Mouse (Mus musculus) thymus, adult 2 months (tissue): ENCODE results near the gene Gm11011. TPM values are rescaled to one million over a fixed set of nuclear protein-coding genes. Genes with fewer than 3 reads are reported as not detected.

Experiments used
- DNase-seq: peaks from one replicate; pipeline ENCODE4 v3.0.0; 2021
- H3K27ac ChIP-seq: fragments of 200-500 bp; 2 replicates; pipeline ENCODE4 v1.5.1; 2012; ENCODE audit warnings: low read length, control low read depth; ENCODE audit not compliant: control insufficient read depth, insufficient read depth
- H3K27me3 ChIP-seq: fragments of 200-500 bp; 2 replicates; pipeline ENCODE4 v1.6.1; 2012; ENCODE audit warnings: mild to moderate bottlenecking, low read length, moderate library complexity, mixed read lengths; ENCODE audit not compliant: control insufficient read depth, insufficient read depth
- H3K36me3 ChIP-seq: fragments of 200-500 bp; 2 replicates; pipeline ENCODE4 v1.6.1; 2012; ENCODE audit warnings: mild to moderate bottlenecking, low read length, moderate library complexity; ENCODE audit not compliant: control insufficient read depth, insufficient read depth
- H3K4me1 ChIP-seq: fragments of 200-500 bp; replicated peaks from 2 replicates; pipeline ENCODE4 v1.6.1; 2012; ENCODE audit warnings: low read length; ENCODE audit not compliant: control insufficient read depth, insufficient read depth
- H3K4me3 ChIP-seq: fragments of 200-500 bp; 2 replicates; pipeline ENCODE4 v1.5.1; 2012; ENCODE audit warnings: mild to moderate bottlenecking, low read length, control low read depth, moderate library complexity; ENCODE audit not compliant: control insufficient read depth, insufficient read depth
- CTCF ChIP-seq: fragments of 200-500 bp; IDR thresholded peaks from 2 replicates; pipeline ENCODE4 v1.5.1; 2012; ENCODE audit warnings: mild to moderate bottlenecking, control low read depth, low read length, moderate library complexity, borderline replicate concordance; ENCODE audit not compliant: control insufficient read depth, poor library complexity, insufficient read depth; ENCODE audit errors: extremely low read depth
- POLR2A ChIP-seq: fragments of 200-500 bp; IDR thresholded peaks from 2 replicates; pipeline ENCODE4 v1.6.1; 2012; ENCODE audit warnings: mild to moderate bottlenecking, low read length, control low read depth, moderate library complexity; ENCODE audit not compliant: control insufficient read depth, poor library complexity, insufficient read depth; ENCODE audit errors: extremely low read depth
- WGBS: fragments of 180-500 bp; shearing (Covaris S2); methylation state at CpG from one replicate; pipeline ENCODE4 v1.1.7; 2018; 5-methylcytosine and 5-hydroxymethylcytosine counted together
- polyA plus RNA-seq: library from polyadenylated mRNA; depleted of rRNA; stranded (reverse); fragments of >200 nt; gene quantifications from 2 replicates; pipeline ENCODE4 v1.2.3, GENCODE M21; 2012

The Gm11011 gene
- polyA plus RNA-seq, 1 experiment: not detected

DNA sequence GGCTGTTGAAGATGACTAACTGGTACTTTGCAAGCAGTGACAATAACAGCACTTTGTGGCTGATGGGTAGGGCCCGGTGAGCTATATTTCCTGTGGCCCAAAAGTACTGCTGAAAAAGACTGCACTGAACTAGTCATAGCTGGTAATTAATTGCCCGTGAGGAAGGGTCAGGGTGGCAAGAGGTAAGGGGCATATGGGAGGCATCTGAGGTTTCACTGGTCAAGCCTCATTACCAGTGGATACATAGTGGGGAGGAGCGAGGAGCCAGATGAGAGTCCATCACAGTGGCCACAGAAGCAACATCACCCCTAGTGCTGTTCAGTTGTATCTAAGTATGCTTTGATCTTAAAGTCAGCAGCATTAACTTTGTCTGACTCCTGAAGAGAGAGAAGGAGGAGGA, 42.5 kb upstream of the Gm11011 start:
- Histone ChIP-seq H3K27ac (no peak overlapping the region), H3K36me3 (no peaks in the 10 kb centered on the region), H3K4me1 (peaks cover 14% of the 10 kb centered on the region), H3K27me3 (no peaks in the 10 kb centered on the region; the same call in 1 of the 2 replicates), H3K4me3 (no peak overlapping the region)
- 96% methylated on average over 3 of the region's 3 CpGs for WGBS
- TF ChIP-seq POLR2A (no peak), CTCF (no peak)
- DNase-seq: no peak

DNA sequence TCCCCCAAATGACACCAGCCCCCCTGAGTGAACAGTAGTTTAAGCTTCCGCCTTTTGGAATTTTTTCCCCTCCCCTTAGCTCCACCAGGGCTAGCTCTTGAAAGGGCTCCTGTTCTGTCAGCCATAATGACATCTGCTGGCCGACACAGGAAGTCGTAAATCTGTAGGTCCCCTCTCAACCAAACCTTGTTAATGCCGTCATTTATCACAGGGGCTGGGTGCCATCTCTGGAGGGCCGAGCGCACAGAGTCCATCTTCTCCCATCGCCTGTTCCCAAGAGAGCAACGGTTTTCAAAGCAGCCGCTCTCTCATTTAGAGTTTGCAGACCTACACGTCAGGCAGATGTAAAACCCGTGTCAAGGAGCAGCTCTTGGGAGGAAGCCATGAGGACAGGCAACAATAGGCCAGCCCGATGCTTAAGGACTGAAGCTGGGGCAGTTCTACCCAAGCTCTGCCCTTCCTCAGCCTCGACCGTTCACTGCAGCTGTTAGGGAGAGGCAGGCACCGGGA, 33.7 kb upstream of the Gm11011 start:
- Histone ChIP-seq H3K36me3 (no peaks in the 10 kb centered on the region), H3K4me1 (no peaks in the 10 kb centered on the region), H3K27ac (no peak overlapping the region), H3K4me3 (no peak overlapping the region), H3K27me3 (no peaks in the 10 kb centered on the region)
- no peak for TF ChIP-seq CTCF
- no peak for TF ChIP-seq POLR2A
- no peak for DNase-seq
- 47% methylated on average over 15 of the region's 15 CpGs for WGBS

DNA sequence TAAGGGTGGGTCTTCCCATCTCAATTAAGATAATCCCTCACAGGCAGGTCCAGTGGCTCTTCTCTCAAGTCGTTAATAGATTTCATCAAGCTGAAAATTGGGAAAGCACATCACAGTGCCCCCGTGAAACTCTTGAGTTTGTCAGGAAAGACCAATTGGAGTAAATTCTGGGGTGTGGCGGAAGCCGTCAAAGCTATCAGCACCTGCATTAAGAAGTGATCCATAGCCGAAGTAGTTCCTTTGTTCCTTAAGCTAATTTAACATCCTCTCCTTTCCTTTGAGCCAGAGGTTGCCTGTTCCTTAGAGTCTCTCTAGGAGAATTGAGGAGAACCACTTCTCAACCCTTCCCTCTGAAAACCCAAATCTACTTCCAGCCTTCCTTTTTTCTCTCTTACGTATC, 28.5 kb upstream of the Gm11011 start:
- no peaks in the 10 kb centered on the region for H3K4me1 ChIP-seq
- H3K4me3 ChIP-seq: no peak overlapping the region
- WGBS: 97% methylated on average over 6 of the region's 6 CpGs
- no peak for TF ChIP-seq CTCF
- TF ChIP-seq POLR2A: no peak
- H3K27me3 ChIP-seq: no peaks in the 10 kb centered on the region
- no peaks in the 10 kb centered on the region for H3K36me3 ChIP-seq
- H3K27ac ChIP-seq: no peak overlapping the region
- DNase-seq: no peak

DNA sequence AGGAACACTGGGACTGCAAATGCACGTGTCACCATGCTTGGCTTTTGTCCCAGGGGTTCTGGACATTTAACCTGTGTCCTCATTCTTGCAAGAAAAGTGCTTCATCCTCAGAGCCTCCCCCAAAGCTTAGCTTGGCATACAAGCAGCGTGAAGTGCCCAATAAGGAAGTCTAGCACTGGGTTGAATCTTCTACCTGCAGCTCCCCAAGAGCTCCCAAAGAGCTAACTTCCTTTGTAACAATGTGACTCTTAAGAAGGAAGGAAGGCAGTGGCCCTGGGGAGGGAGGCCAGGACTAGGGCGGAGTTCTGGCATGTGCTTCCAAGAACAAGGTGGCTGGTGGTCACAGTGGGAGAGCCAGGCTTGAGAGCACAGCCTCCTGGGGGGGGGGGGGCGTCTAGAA, 27.1 kb upstream of the Gm11011 start:
- 62% methylated on average over 4 of the region's 4 CpGs for WGBS
- TF ChIP-seq CTCF: no peak
- no peak for TF ChIP-seq POLR2A
- no peak for DNase-seq
- Histone ChIP-seq H3K27ac (no peak overlapping the region), H3K36me3 (no peaks in the 10 kb centered on the region), H3K27me3 (no peaks in the 10 kb centered on the region), H3K4me3 (no peak overlapping the region), H3K4me1 (peaks cover 5% of the 10 kb centered on the region)

DNA sequence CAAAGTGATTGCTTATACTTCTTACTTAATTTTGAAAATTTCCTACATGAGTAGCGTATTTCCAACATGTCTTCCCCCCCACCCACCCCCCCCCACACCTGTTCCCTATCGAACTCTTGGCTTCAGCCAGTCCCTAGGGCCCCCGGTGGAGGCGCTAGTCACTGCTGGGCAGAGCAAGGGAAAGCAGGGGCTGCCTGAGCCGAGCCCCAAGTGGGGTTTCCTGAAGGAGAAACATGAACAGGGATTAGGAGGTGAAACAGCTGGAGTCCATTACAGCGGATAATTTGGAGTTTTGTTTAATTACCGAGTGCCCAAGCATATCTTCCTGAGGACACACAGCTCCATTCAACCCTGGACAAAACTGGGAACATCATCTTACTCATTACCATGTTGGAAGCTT, 24.0 kb upstream of the Gm11011 start:
- H3K27ac ChIP-seq: no peak overlapping the region
- H3K36me3 ChIP-seq: no peaks in the 10 kb centered on the region
- H3K4me3 ChIP-seq: no peak overlapping the region
- no peak for DNase-seq
- H3K4me1 ChIP-seq: peaks cover 5% of the 10 kb centered on the region
- TF ChIP-seq POLR2A: no peak
- no peak for TF ChIP-seq CTCF
- WGBS: 86% methylated on average over 7 of the region's 7 CpGs
- no peaks in the 10 kb centered on the region for H3K27me3 ChIP-seq

DNA sequence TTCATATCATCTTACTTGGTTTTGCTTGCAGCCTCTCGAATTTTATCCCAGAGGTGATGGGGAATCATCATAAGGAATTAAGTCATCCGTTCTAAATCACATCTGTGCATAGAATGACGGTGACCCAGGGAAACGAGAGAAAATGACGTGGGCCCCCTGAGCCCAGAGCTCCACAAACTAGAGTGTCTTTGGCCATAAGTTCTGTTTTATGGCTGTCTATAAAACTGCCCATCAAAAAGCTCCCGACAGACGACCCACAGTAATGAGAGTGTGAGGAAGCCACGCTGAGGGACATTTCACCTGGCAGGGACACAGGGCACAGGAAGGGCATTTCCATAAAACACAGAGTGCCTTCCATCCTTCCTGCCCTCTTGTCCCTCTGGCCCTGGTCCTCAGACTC, 23.3 kb upstream of the Gm11011 start:
- no peaks in the 10 kb centered on the region for H3K36me3 ChIP-seq
- no peak for DNase-seq
- H3K4me1 ChIP-seq: peaks cover 5% of the 10 kb centered on the region
- H3K27ac ChIP-seq: no peak overlapping the region
- WGBS: 94% methylated on average over 8 of the region's 8 CpGs
- H3K27me3 ChIP-seq: no peaks in the 10 kb centered on the region
- H3K4me3 ChIP-seq: no peak overlapping the region
- TF ChIP-seq CTCF (no peak), POLR2A (no peak)

DNA sequence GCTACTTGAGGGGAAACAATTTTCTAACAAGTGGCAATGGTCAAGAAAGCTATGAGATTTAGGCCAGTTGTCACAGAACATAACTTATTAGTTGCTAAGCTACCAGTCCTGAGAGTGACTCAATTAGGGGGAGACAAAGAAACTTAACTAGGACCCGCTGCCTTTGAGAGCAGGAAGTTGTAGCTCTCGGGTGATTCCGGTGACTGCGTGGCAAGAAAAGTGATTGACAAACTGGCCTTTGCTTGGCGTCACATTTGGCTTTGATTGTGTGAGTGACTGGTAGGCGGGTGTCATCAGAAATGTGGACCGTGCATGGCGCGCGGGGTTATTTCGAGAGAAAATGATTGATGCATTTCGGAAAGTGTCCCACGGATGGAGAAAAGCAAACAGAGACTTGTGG, 22.4 kb upstream of the Gm11011 start:
- WGBS: 5% methylated on average over 13 of the region's 13 CpGs
- Histone ChIP-seq H3K4me3 (0 out of 2 replicates have a peak overlapping the region, but pooled peaks have one; percentile 8), H3K4me1 (peaks cover 5% of the 10 kb centered on the region), H3K27ac (no peak overlapping the region), H3K27me3 (no peaks in the 10 kb centered on the region), H3K36me3 (no peaks in the 10 kb centered on the region)
- DNase-seq: no peak
- no peak for TF ChIP-seq CTCF
- no peak for TF ChIP-seq POLR2A
